Mouse (Mus musculus) MEL-GATA-1-ER (cell line): ENCODE data around the gene Rtca.

ENCODE experiments used
- DNase-seq: peaks from one replicate; pipeline ENCODE4 v3.0.0-alpha.2; 2012; ENCODE audit warnings: low read depth; ENCODE audit errors: extremely low read depth

Rtca gene

GRCm38 (mm10) chr3:116507772-116508351 is at the start of gene Rtca:
TSS of gene Rtca (minus strand) at chr3:116508208.
- peak; percentile 94 for DNase-seq

GRCm38 (mm10) chr3:116551362-116551761 is 43.4 kb upstream of the Rtca start:
- DNase-seq, result no peak

- no peak for DNase-seq
These were observed 39.4 kb upstream of the Rtca start for GRCm38 (mm10) chr3:116547430-116547829.

GRCm38 (mm10) chr3:116542532-116542931 is 34.5 kb upstream of the Rtca start:
- DNase-seq, result no peak

GRCm38 (mm10) chr3:116542070-116542469 is 34.1 kb upstream of the Rtca start:
- DNase-seq, result no peak

GRCm38 (mm10) chr3:116537200-116537573 is 29.2 kb upstream of the Rtca start:
- DNase-seq, result no peak

- DNase-seq, result peak; percentile 34
These were observed 28.6 kb upstream of the Rtca start for GRCm38 (mm10) chr3:116536428-116537199.

- DNase-seq, result no peak
These were observed 22.8 kb upstream of the Rtca start for GRCm38 (mm10) chr3:116530826-116531225.

- DNase-seq, result no peak
These were observed 21.7 kb upstream of the Rtca start for GRCm38 (mm10) chr3:116529741-116530140.

- DNase-seq, result no peak
These were observed 12.2 kb upstream of the Rtca start for GRCm38 (mm10) chr3:116520141-116520761.

- DNase-seq, result peak; percentile 90
These were observed 5.1 kb upstream of the Rtca start, which contains the start of gene Dbt for GRCm38 (mm10) chr3:116512904-116513716. TSS of gene Dbt (plus strand) at chr3:116513070.

- DNase-seq, result peak; percentile 78
These were observed 4.3 kb upstream of the Rtca start for GRCm38 (mm10) chr3:116512151-116512903.

GRCm38 (mm10) chr3:116495671-116496070 is 12.3 kb downstream of the Rtca start:
- DNase-seq, result no peak

GRCm38 (mm10) chr3:116493658-116494057 is 14.3 kb downstream of the Rtca start:
- DNase-seq, result no peak

GRCm38 (mm10) chr3:116491923-116492454 is 16.0 kb downstream of the Rtca start:
- DNase-seq, result no peak

- DNase-seq, result no peak
These were observed 17.1 kb downstream of the Rtca start for GRCm38 (mm10) chr3:116490920-116491319.

GRCm38 (mm10) chr3:116483271-116483670 is 24.7 kb downstream of the Rtca start:
- peak; percentile 48 for DNase-seq

- DNase-seq, result peak; percentile 85
These were observed 25.3 kb downstream of the Rtca start for GRCm38 (mm10) chr3:116482724-116483123.

GRCm38 (mm10) chr3:116480937-116481336 is 27.1 kb downstream of the Rtca start:
- DNase-seq, result no peak

- no peak for DNase-seq
These were observed 27.9 kb downstream of the Rtca start for GRCm38 (mm10) chr3:116480119-116480518.

GRCm38 (mm10) chr3:116477351-116477750 is 30.7 kb downstream of the Rtca start:
- DNase-seq, result no peak
